9 mouse cellular contexts compared by ENCODE assay signal in the genomic region with DNA sequence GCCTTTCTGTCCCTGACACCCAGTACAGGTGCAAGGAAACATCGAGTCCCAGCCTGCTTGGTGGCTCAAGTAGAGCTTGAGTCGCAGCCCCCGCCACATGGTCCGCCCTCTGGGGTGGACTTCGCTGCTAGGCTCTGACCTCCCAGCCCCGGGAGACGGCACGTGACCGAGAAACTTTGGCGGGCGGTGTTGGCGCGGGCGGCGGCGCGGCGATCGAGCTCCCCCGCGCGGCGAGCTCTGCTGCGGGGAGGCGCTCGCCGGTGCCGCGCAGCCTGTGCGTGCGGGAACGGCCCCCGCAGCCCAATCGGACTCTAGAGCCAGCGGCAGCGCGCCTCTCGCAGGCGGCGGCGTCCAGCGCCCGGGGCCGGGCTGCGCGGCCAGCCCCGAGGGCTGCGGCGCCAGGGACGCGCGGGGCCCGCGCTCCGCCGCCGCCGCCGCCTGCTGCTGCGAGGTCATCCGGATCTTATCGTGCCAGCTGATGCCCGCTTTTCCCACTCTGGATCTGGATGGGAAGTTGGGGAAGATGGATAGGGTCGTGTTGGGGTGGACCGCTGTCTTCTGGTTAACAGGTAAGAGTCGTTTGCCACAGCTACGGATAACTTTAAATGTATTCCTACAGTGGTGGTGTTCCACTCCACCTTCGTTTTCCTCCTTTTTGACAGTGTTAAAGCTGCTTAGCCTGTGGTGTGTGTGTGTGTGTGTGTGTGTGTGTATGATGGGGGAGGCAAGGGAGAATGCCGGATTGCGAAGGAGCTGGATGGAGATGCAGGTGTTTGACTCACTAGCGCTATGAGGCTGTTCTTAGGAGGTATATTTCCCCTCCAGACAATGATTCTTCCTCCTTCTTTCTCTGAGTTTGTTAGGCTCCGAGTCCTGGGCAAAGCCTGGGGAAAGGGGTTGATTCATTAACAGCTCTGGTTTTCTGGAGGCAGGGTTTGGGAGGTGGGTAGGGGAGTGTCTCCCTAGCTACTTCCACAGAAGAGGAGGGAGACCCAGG. TPM values are rescaled to one million over a fixed set of nuclear protein-coding genes. Genes with fewer than 3 reads are reported as not detected.
DNase-seq lines count a peak whose midpoint lies in the region; ATAC-seq and TF ChIP-seq lines count a peak whose summit lies in the region.
"Had no signal": no experiment of that assay in that cellular context is flagged by ENCODE, and none has a peak within 500 bp of the region (broad histone marks: within the 10 kb centered on the region; RNA-seq: fewer than 3 reads in every experiment).

TSS of gene Ildr2 (plus strand) at position 242 of the 997 bp plus-strand sequence.

- DNase-seq in thymus, adult 2 months: peak; percentile 32
- no peak for DNase-seq in thymus, postnatal 0 days (ENCODE audit: low spot score)
- peak; percentile 85 for DNase-seq in forebrain, embryonic 11.5 days (ENCODE audit: low spot score)
- peak; percentile 35 for DNase-seq in heart, postnatal 0 days (ENCODE audit: low spot score)
- DNase-seq in kidney, postnatal 36 days: peak; percentile 75 to 86
- peak; percentile 50 for DNase-seq in urinary bladder, postnatal 14 days (ENCODE audit: low spot score)

- TF ChIP-seq POLR2A in thymus, adult 2 months (IDR thresholded peaks at IDR 0.05; ENCODE audit: control insufficient read depth, extremely low read depth, insufficient read depth, low read length, poor library complexity): no peak

- no peak within 1 kb of the TSS for H3K4me3 ChIP-seq in thymus, adult 2 months (ENCODE audit: control insufficient read depth, insufficient read depth, low read length)
- peak within 1 kb of the TSS; percentile 66 for H3K4me3 ChIP-seq in forebrain, embryonic 11.5 days (ENCODE audit: low read depth, low read length)
- H3K4me3 ChIP-seq in heart, postnatal 0 days (ENCODE audit: low read depth, low read length): peak within 1 kb of the TSS; percentile 43
- peak within 1 kb of the TSS; percentile 43 for H3K4me3 ChIP-seq in liver, embryonic 16.5 days (ENCODE audit: low read depth, low read length)
- H3K4me3 ChIP-seq in neural tube, embryonic 13.5 days: peak within 1 kb of the TSS; percentile 52

- peak within 1 kb of the TSS; percentile 74 for H3K4me2 ChIP-seq in forebrain, embryonic 11.5 days (ENCODE audit: low read depth, low read length, severe bottlenecking)
- peak within 1 kb of the TSS; percentile 89 for H3K4me2 ChIP-seq in heart, postnatal 0 days (ENCODE audit: low read depth, low read length)
- H3K4me2 ChIP-seq in liver, embryonic 16.5 days (ENCODE audit: low read depth, low read length): peak within 1 kb of the TSS; percentile 51
- peak within 1 kb of the TSS; percentile 73 for H3K4me2 ChIP-seq in neural tube, embryonic 13.5 days

- H3K9me3 ChIP-seq in forebrain, embryonic 11.5 days (ENCODE audit: control insufficient read depth, low read length): no peaks in the 10 kb centered on the region
- H3K9me3 ChIP-seq in heart, postnatal 0 days (replicated peaks; ENCODE audit: control insufficient read depth, low read length): no peaks in the 10 kb centered on the region
- no peaks in the 10 kb centered on the region for H3K9me3 ChIP-seq in liver, embryonic 16.5 days (replicated peaks; ENCODE audit: control insufficient read depth, low read length)
- H3K9me3 ChIP-seq in neural tube, embryonic 13.5 days: no peaks in the 10 kb centered on the region

- peaks cover 15% of the 10 kb centered on the region for H3K27me3 ChIP-seq in thymus, adult 2 months (ENCODE audit: control insufficient read depth, insufficient read depth, low read length)
- peaks cover 2% of the 10 kb centered on the region; the same call in 1 of the 2 replicates for H3K27me3 ChIP-seq in forebrain, embryonic 11.5 days (ENCODE audit: control insufficient read depth, insufficient read depth, low read length)
- H3K27me3 ChIP-seq in heart, postnatal 0 days (ENCODE audit: control insufficient read depth, insufficient read depth, low read length): peaks cover 49% of the 10 kb centered on the region
- peaks cover 46% of the 10 kb centered on the region for H3K27me3 ChIP-seq in liver, embryonic 16.5 days (ENCODE audit: control insufficient read depth, insufficient read depth, low read depth, low read length)
- 0 out of 2 replicates have a peak, but pooled peaks cover 18% of the 10 kb centered on the region for H3K27me3 ChIP-seq in neural tube, embryonic 13.5 days

- peak; percentile 77 for ATAC-seq in forebrain, embryonic 11.5 days (replicated peaks; ENCODE audit: low FRiP score)
- ATAC-seq in heart, postnatal 0 days (ENCODE audit: insufficient read depth, low read depth): peak; percentile 72
- peak; percentile 24; the same call in 1 of the 2 replicates for ATAC-seq in liver, embryonic 16.5 days (ENCODE audit: low read depth)
- ATAC-seq in neural tube, embryonic 13.5 days (ENCODE audit: low read depth): peak; percentile 82

- 3% methylated on average over 71 of the region's 72 CpGs for WGBS in thymus, adult 2 months
- under 1% methylated on average over 72 of the region's 72 CpGs for WGBS in forebrain, embryonic 11.5 days
- WGBS in heart, postnatal 0 days: under 1% methylated on average over 71 of the region's 72 CpGs
- WGBS in liver, embryonic 16.5 days (ENCODE audit: insufficient replicate concordance): 1% methylated on average over 71 of the region's 72 CpGs
- WGBS in neural tube, embryonic 13.5 days: under 1% methylated on average over 72 of the region's 72 CpGs

- peak within 1 kb of the TSS; percentile 83 for H3K9ac ChIP-seq in forebrain, embryonic 11.5 days (ENCODE audit: low read length)
- peak within 1 kb of the TSS; percentile 24 for H3K9ac ChIP-seq in heart, postnatal 0 days (replicated peaks; ENCODE audit: low read depth, low read length)
- H3K9ac ChIP-seq in liver, embryonic 16.5 days (ENCODE audit: low read depth, low read length): no peak within 1 kb of the TSS
- H3K9ac ChIP-seq in neural tube, embryonic 13.5 days: peak within 1 kb of the TSS; percentile 72

- TF ChIP-seq CTCF in thymus, adult 2 months (IDR thresholded peaks at IDR 0.05; ENCODE audit: borderline replicate concordance, control insufficient read depth, extremely low read depth, insufficient read depth, low read length, poor library complexity): no peak
- TF ChIP-seq CTCF in heart, postnatal 0 days (IDR thresholded peaks at IDR 0.05; ENCODE audit: low read depth): no peak

- TF ChIP-seq EP300 in heart, postnatal 0 days (IDR thresholded peaks at IDR 0.05; ENCODE audit: low read depth): no peak

- peaks cover 6% of the 10 kb centered on the region; the same call in 1 of the 2 replicates for H3K4me1 ChIP-seq in thymus, adult 2 months (replicated peaks; ENCODE audit: control insufficient read depth, insufficient read depth, low read length)
- H3K4me1 ChIP-seq in forebrain, embryonic 11.5 days (replicated peaks; ENCODE audit: control insufficient read depth, insufficient read depth, low read length): peaks cover 16% of the 10 kb centered on the region
- H3K4me1 ChIP-seq in heart, postnatal 0 days (ENCODE audit: control insufficient read depth, insufficient read depth): no peaks in the 10 kb centered on the region; the same call in 1 of the 2 replicates
- no peaks in the 10 kb centered on the region for H3K4me1 ChIP-seq in liver, embryonic 16.5 days (ENCODE audit: control insufficient read depth, low read depth, low read length)
- H3K4me1 ChIP-seq in neural tube, embryonic 13.5 days (replicated peaks): peaks cover 33% of the 10 kb centered on the region

- no peak within 1 kb of the TSS for H3K27ac ChIP-seq in thymus, adult 2 months (ENCODE audit: control insufficient read depth, insufficient read depth, low read length)
- peak within 1 kb of the TSS; percentile 55 for H3K27ac ChIP-seq in forebrain, embryonic 11.5 days (ENCODE audit: low read depth, low read length)
- no peak within 1 kb of the TSS for H3K27ac ChIP-seq in heart, postnatal 0 days (ENCODE audit: low read depth)
- H3K27ac ChIP-seq in liver, embryonic 16.5 days (ENCODE audit: low read length): no peak within 1 kb of the TSS
- no peak within 1 kb of the TSS for H3K27ac ChIP-seq in neural tube, embryonic 13.5 days (replicated peaks)

- no peaks in the 10 kb centered on the region for H3K36me3 ChIP-seq in thymus, adult 2 months (ENCODE audit: control insufficient read depth, insufficient read depth, low read length)
- H3K36me3 ChIP-seq in forebrain, embryonic 11.5 days (ENCODE audit: control insufficient read depth, insufficient read depth, low read length): no peaks in the 10 kb centered on the region
- H3K36me3 ChIP-seq in heart, postnatal 0 days (replicated peaks; ENCODE audit: control insufficient read depth, insufficient read depth, low read length): no peaks in the 10 kb centered on the region
- H3K36me3 ChIP-seq in liver, embryonic 16.5 days (ENCODE audit: control insufficient read depth, insufficient read depth): no peaks in the 10 kb centered on the region
- H3K36me3 ChIP-seq in neural tube, embryonic 13.5 days: no peaks in the 10 kb centered on the region

RNA-seq across cellular contexts. Expression of gene Ildr2, which starts in this region (rescaled TPM):
- 0.40 and 0.59 TPM in 2 replicates for polyA plus RNA-seq in thymus, adult 2 months (2012; rRNA removed)
- polyA plus RNA-seq in thymus, postnatal 0 days (2015; fragmentation: Nextera tagmentation; extraction: Ambion mirVana): 0.08 and 0.12 TPM in 2 replicates
- polyA plus RNA-seq in forebrain, embryonic 11.5 days (2014; fragmentation: Nextera tagmentation; extraction: Ambion mirVana): 10.8 and 10.9 TPM in 2 replicates
- total RNA-seq in heart, postnatal 0 days (2014; rRNA removed; ENCODE audit: low replicate concordance): 1.9 and 6.9 TPM in 2 replicates
- 0.49 and 0.52 TPM in 2 replicates for polyA plus RNA-seq in heart, postnatal 0 days (2015; fragmentation: Nextera tagmentation; extraction: Ambion mirVana)
- polyA plus RNA-seq in liver, embryonic 16.5 days (2015; fragmentation: Nextera tagmentation; extraction: Ambion mirVana): 0.04 and 0.05 TPM in 2 replicates
- 2.3 and 2.5 TPM in 2 replicates for polyA plus RNA-seq in neural tube, embryonic 13.5 days (2015; fragmentation: Nextera tagmentation; extraction: Ambion mirVana)
- total RNA-seq: CH12.LX had no signal

Comparison
In these comparisons a context has a peak if more than half of its experiments do, and no peak if none do; other contexts are left out.
1. Peak in DNase-seq in thymus, adult 2 months; RNA of the gene not detected or under 1 TPM.
2. Peak in ATAC-seq, H3K4me3 ChIP-seq and H3K4me2 ChIP-seq in liver, embryonic 16.5 days; RNA of the gene not detected or under 1 TPM.
3. ATAC-seq: peak in every context shown above with its lines; median percentile 82 in neural tube, embryonic 13.5 days; 77 in forebrain, embryonic 11.5 days; 72 in heart, postnatal 0 days; 24 in liver, embryonic 16.5 days.